Mouse (Mus musculus): ENCODE measurements around the gene Krt73. TPM values are rescaled to one million over a fixed set of nuclear protein-coding genes. Genes with fewer than 3 reads are reported as not detected.

The Krt73 gene
- not detected for polyA plus RNA-seq (2017; shearing (Covaris generic))

GRCm38 (mm10) chr15:101802296-101802835, at the start of gene Krt73:
Krt73 (minus strand) TSS chr15:101802346.

GRCm38 (mm10) chr15:101850694-101851093, 48.5 kb upstream of the Krt73 start, which contains the start of gene Krt1:
Krt1 (minus strand) TSS chr15:101850794.

DNA sequence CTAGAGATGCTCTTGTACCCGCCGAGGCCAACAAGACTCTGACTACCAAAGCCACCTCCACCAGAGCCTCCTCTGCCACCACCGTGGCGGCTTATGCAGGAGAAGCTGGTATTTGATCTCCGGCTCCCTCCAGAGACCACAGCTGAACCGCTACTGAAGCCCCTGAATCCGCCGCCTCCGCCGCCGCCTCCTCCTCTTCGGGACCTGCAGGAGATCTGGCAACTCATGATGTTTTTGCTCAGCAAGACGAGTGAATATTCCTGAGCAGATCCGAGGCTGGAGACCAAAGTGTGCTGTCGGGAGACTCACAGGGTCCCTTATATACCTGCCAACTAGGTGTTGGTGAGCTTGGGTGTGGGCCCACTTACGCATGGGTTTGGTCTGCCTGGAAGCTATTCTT, 15.7 kb upstream of the Krt73 start, which contains the start of gene Krt2:
Krt2 (minus strand) TSS at position 295 of the 400 bp plus-strand sequence.

GRCm38 (mm10) chr15:101786360-101786759, 15.8 kb downstream of the Krt73 start, which contains the start of gene Krt72:
Krt72 (minus strand) TSS chr15:101786460.

Other genes starting within 250 kb of the Krt73 start
- not detected for gene Krt90, start 239.4 kb downstream of the Krt73 start, polyA plus RNA-seq (2017; shearing (Covaris generic))
- gene Krt75, start 228.4 kb downstream of the Krt73 start, polyA plus RNA-seq (2017; shearing (Covaris generic)), result 0.10 TPM
- gene Gm5414, start 174.2 kb downstream of the Krt73 start, polyA plus RNA-seq (2017; shearing (Covaris generic)), result not detected
- gene Gm5478, start 155.0 kb downstream of the Krt73 start, polyA plus RNA-seq (2017; shearing (Covaris generic)), result not detected
- gene Krt6b, start 122.1 kb downstream of the Krt73 start, polyA plus RNA-seq (2017; shearing (Covaris generic)), result not detected
- not detected for gene Krt6a, start 108.0 kb downstream of the Krt73 start, polyA plus RNA-seq (2017; shearing (Covaris generic))
- not detected for gene Krt5, start 89.4 kb downstream of the Krt73 start, polyA plus RNA-seq (2017; shearing (Covaris generic))
- gene Krt71, start 59.2 kb downstream of the Krt73 start, polyA plus RNA-seq (2017; shearing (Covaris generic)), result not detected
- gene Krt72, start 15.9 kb downstream of the Krt73 start, polyA plus RNA-seq (2017; shearing (Covaris generic)), result not detected
- not detected for gene Krt2, start 15.8 kb upstream of the Krt73 start, polyA plus RNA-seq (2017; shearing (Covaris generic))
- gene Krt1, start 48.4 kb upstream of the Krt73 start, polyA plus RNA-seq (2017; shearing (Covaris generic)), result not detected
- gene Krt77, start 67.4 kb upstream of the Krt73 start, polyA plus RNA-seq (2017; shearing (Covaris generic)), result not detected
- not detected for gene Krt76, start 90.6 kb upstream of the Krt73 start, polyA plus RNA-seq (2017; shearing (Covaris generic))
- 0.16 TPM for gene Krt4, start 122.4 kb upstream of the Krt73 start, polyA plus RNA-seq (2017; shearing (Covaris generic))
- not detected for gene Krt79, start 138.0 kb upstream of the Krt73 start, polyA plus RNA-seq (2017; shearing (Covaris generic))
- gene Krt78, start 151.9 kb upstream of the Krt73 start, polyA plus RNA-seq (2017; shearing (Covaris generic)), result not detected
- not detected for gene Krt8, start 202.1 kb upstream of the Krt73 start, polyA plus RNA-seq (2017; shearing (Covaris generic))
- not detected for gene Krt18, start 225.8 kb upstream of the Krt73 start, polyA plus RNA-seq (2017; shearing (Covaris generic))